Mouse (Mus musculus): ENCODE results near the gene Necap1.

The Necap1 gene

GRCm38 (mm10) chr6:122873871-122874719 lies at the start of gene Necap1:
Necap1 (plus strand) TSS chr6:122874474.
- DNase-seq (ENCODE audit: low spot score): peak; percentile 93

- no peak for DNase-seq (ENCODE audit: low spot score)
Measured at GRCm38 (mm10) chr6:122825166-122825565, 49.1 kb upstream of the Necap1 start.

GRCm38 (mm10) chr6:122825923-122826742 lies 48.1 kb upstream of the Necap1 start:
- no peak for DNase-seq (ENCODE audit: low spot score)

GRCm38 (mm10) chr6:122828086-122828485 lies 46.2 kb upstream of the Necap1 start:
- DNase-seq (ENCODE audit: low spot score): no peak

DNA sequence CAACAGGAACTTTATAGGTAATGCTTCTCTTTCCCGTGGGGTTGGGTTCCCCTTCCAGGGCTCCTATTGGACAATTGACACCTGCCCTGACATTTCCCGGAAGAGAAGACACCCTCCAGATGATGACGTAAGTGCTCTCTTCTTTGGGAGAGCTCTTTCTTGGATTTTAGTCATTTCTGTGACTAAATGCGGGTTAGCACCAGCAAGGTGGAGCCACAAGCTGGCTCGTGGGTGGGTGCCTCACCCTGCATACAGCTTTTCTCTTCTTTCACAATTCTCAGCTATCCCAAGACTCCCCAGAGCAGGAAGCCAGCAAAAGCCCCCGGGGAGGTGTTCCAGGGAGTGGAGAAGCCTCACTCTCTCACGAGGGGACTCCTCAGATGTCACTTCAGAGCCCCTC lies 41.4 kb upstream of the Necap1 start:
- no peak for DNase-seq (ENCODE audit: low spot score)

DNA sequence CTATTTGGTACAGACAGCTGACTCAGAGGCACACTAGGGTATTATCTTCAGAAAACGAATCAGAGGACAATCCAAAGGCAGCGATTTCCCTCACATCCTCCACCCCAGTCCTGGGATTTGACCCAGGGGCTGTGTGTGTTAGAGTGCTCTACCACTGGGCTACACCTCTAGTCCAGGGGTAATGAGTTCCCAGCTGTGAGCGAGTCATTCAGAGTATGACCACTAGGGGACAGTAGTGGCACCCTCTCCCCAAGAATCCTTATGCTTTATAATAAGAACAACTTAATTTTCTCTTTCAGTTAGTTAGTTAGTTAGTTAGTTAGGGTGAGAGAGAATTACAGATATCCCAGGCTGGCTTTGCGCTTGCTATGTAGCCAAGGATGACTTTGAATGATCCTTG lies 39.9 kb upstream of the Necap1 start:
- no peak for DNase-seq (ENCODE audit: low spot score)

- DNase-seq (ENCODE audit: low spot score): no peak
Measured at GRCm38 (mm10) chr6:122836974-122837373, 37.3 kb upstream of the Necap1 start.

- no peak for DNase-seq (ENCODE audit: low spot score)
Measured at GRCm38 (mm10) chr6:122837539-122837938, 36.7 kb upstream of the Necap1 start.

DNA sequence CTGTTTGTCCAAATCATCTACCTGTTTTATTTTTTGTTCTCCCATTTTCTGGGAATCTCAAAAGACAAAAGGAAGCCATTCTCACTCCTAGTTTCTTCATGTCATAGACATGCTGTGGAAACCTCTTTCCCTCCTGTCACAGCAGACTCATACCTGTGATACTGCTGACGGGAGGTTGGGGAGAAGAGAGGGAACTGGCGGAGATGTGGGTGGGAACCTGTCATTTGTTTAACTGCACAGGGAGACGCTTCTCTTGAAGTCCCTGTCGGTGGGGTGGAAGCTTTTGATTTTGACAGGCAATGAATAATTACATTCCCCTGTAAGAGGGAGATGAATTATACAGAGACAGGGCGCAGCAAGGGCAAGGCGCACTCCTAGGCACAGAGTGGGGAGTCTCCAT lies 30.5 kb upstream of the Necap1 start:
- DNase-seq (ENCODE audit: low spot score): no peak

GRCm38 (mm10) chr6:122852696-122853095 lies 21.6 kb upstream of the Necap1 start:
- DNase-seq (ENCODE audit: low spot score): no peak

DNA sequence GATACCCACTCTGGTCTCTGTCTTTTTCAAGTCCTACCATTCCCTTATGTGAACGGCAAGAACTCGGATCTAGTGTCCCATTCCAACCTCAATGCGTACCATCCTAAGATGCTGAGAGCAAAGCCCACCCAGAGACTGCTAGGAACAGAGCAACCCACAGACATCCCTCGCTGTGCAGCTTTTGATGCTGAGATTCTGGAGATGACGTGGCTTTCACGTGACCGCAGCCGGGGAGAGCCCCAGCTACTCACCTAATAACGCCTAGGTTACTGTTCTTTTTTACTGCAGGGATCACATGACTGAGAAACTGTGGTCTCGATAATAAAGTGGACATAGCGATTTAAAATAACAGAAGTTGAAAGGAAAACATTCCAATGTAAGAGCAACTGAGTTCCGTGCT lies 19.7 kb upstream of the Necap1 start:
- no peak for DNase-seq (ENCODE audit: low spot score)

DNA sequence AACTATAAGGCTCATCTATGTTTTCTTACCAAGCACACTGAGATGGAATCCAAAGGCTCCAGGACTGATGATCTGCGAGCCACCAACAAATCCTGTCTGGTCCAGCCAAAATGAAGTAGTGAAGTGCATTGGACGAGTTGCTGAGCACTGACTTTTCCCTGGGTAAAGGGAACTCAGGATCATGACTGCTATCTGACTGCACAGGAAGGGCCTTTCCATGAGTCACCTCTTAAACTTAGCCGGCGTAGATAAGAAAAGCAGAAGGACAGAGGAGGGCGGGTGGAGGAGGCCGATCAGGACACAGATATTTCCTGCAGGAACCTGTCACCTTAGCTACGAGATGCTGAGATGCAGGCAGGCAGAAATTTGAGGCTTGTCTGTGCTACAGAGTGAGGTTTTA lies 18.3 kb upstream of the Necap1 start, which contains the start of gene C3ar1:
Gene C3ar1, minus strand, starts transcription at position 207 of the 400 bp plus-strand sequence.
- no peak for DNase-seq (ENCODE audit: low spot score)

DNA sequence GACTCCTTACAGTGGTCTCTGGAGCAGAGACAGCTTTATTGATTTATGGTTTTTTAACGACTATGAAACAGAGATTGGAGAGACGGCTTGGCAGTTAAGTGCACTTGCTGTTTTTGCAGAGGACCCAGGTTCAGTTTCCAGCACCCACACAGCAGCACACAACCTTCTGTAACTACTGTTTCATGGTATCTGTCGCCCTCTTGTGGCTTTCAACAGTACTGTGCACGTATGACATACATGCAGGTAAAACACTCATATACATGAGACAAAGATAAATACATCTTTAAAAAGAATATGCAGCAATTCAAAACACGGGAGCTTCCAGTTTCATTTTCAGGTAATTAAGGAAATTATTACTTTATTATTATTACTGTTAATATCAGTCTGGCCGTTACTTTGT lies 11.8 kb upstream of the Necap1 start:
- DNase-seq (ENCODE audit: low spot score): no peak

DNA sequence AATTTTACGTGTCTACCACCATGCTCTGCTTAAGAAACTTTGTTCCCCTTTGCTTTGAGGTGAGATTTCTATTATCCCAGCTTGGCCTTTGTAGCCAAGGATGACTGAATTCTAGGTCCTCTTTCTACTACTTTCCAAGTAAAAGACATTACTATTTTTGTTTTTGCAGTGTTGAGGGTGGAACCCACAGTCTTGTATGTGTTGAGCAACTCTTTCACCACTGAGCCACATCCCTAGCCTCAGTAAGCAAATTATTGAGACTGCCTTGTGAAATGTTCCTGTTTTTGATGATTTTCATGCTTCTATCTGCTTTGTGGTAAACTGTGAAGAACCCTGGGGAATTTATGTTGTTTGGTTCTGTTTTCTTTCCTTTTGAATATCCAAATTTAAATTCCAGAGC lies 11.4 kb upstream of the Necap1 start:
- no peak for DNase-seq (ENCODE audit: low spot score)

- no peak for DNase-seq (ENCODE audit: low spot score)
Measured at GRCm38 (mm10) chr6:122867914-122868313, 6.4 kb upstream of the Necap1 start.

DNA sequence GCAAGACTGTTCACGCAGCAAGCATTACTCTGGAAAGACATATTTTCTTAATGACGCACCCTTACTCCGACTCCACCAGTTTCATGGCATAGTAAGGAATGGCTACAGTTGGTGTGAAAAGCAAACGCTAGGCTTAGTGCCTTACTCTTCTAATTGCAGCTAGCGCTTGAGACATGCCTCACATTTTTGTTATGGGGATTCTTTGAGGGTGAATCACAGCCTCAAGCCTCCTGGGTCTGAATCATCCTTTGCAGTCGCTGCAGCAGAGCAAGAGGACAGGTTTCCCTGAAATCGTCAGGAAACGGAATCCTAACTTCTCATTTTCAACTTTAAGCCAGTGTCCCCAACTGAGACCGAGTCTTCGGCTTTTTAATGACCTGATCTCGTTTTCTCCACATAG lies 4.4 kb upstream of the Necap1 start:
- DNase-seq (ENCODE audit: low spot score): no peak

GRCm38 (mm10) chr6:122872800-122873199 lies 1.5 kb upstream of the Necap1 start:
- no peak for DNase-seq (ENCODE audit: low spot score)

DNA sequence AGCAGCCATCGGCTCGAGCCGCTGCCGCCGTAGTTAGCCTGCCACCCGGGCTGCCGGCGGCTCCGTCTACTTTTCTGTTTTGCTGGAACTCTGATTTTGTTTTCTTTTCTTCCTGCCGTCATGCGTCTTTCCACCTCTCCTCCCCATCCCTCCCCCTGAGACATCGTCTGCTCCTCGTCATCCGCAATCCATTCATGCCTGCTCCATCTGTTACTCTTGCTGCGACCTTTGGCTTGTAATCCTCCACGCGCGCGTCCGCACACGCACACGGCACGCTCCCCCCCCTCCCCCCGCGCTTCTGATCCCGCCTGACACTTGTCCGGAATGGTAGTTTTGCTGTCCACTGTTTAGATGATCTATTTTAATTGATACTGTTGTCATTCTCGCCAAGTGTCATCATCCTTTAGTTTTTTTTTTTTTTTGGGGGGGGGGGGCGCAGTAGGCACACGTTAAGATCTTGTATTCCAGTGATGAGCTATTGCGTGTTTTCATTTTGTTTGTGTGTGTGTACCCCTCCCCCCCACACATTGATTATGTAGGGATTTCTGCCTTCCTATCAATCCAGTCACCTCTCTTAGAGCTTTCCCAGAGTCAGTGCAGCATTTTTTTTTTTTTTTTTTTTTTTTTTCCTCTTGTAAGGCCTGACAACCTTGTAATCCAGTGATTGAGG lies 581 bp downstream of the Necap1 start:
- DNase-seq (ENCODE audit: low spot score): no peak

- DNase-seq (ENCODE audit: low spot score): no peak
Measured at GRCm38 (mm10) chr6:122879141-122879735, 5.0 kb downstream of the Necap1 start.

DNA sequence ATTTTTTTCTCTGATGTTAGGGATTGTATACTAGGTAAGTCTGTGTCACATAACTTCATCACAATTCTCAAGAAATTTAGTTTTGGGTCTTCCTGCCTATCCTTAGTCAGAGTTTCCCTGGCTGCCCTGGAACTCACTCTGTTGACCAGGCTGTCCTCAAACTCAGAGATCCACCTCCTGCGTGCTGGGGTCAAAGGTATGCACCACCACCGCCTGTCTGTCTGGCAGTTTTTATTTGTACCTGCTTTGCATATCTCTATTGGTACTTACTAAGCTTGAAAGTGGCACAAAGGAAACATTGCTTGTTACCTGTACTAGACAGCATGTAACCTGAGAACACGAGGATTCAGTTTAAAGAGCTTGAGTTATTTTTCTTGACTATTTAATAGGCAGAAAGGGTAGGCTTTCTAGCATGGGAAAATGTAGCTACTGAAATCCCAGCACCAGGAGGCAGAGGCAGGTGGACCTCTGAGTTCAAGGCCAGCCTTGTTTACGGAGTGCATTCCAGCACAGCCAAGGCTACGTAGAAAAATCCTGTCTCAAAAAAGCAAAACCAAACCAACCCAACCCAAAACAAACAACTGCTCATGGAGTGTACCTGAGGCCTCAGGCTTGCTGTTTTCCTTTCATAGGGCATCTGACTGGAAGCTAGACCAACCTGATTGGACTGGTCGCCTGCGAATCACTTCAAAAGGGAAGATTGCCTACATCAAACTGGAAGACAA lies 5.7 kb downstream of the Necap1 start:
- DNase-seq (ENCODE audit: low spot score): no peak

DNA sequence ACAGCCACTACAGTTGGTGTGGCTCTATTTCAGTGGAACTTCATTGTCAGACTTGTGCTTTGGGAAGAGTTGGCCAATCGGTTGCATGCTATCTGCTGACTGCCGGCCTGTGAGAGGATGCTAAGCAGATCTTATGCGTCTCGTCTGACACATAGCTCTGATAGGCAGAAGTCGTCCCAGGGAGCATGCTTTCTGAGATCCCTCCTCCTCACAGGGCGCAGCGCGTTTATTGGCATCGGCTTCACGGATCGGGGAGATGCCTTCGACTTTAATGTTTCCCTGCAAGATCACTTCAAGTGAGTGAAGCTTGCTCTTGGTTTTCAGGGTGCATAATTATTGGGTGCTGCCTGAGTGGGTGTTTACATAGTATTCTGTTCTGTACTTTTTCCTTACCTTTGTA lies 7.0 kb downstream of the Necap1 start:
- no peak for DNase-seq (ENCODE audit: low spot score)

DNA sequence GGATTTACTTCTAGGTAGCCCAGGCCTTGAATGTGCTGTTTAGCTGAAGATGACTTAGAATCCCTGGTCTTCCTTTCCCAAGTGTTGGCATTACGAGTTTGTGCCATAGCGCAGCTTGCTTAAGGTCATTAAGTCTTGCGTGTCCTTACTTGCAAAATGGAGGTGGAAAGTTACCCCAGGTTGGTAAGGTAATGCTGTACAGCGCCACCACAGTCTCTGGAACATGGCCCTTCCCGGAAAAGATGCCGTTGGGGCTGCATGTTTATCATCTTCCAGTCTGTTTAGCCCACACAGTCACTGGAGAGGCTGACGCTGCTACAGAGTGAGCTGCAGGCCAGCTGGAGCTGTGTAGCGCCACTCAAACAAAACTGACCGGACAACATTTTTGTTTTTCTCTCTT lies 9.3 kb downstream of the Necap1 start:
- DNase-seq (ENCODE audit: low spot score): no peak

All from ovary, postnatal 10 days (tissue).